Mouse (Mus musculus) cortical plate, adult 2 months (tissue): ENCODE results near the gene Yju2. TPM values are rescaled to one million over a fixed set of nuclear protein-coding genes. Genes with fewer than 3 reads are reported as not detected.

Experiments used
- H3K27ac ChIP-seq: fragments of 200-500 bp; 2 replicates; pipeline ENCODE4 v1.5.1; 2012; ENCODE audit warnings: low read length, control low read depth, inconsistent platforms; ENCODE audit not compliant: insufficient read depth
- H3K4me1 ChIP-seq: fragments of 200-500 bp; 2 replicates; pipeline ENCODE4 v1.6.1; 2011; ENCODE audit warnings: low read length; ENCODE audit not compliant: control insufficient read depth, insufficient read depth
- H3K4me3 ChIP-seq: fragments of 200-500 bp; 2 replicates; pipeline ENCODE4 v1.5.1; 2011; ENCODE audit warnings: mild to moderate bottlenecking, low read length, control low read depth; ENCODE audit not compliant: insufficient read depth
- CTCF ChIP-seq: fragments of 200-500 bp; IDR thresholded peaks from 2 replicates; pipeline ENCODE4 v1.5.1; 2011; ENCODE audit warnings: mild to moderate bottlenecking, control low read depth, low read length; ENCODE audit not compliant: insufficient read depth; ENCODE audit errors: extremely low read depth
- POLR2A ChIP-seq: fragments of 200-500 bp; IDR thresholded peaks from 2 replicates; pipeline ENCODE4 v1.6.1; 2011; ENCODE audit warnings: mild to moderate bottlenecking, low read length, control low read depth; ENCODE audit not compliant: insufficient read depth; ENCODE audit errors: extremely low read depth
- polyA plus RNA-seq: library from polyadenylated mRNA; depleted of rRNA; stranded (reverse); fragments of >200 nt; gene quantifications from 2 replicates; pipeline ENCODE4 v1.2.3, GENCODE M21; 2012

Gene Yju2
- polyA plus RNA-seq, 1 experiment, result 9.1 TPM

DNA sequence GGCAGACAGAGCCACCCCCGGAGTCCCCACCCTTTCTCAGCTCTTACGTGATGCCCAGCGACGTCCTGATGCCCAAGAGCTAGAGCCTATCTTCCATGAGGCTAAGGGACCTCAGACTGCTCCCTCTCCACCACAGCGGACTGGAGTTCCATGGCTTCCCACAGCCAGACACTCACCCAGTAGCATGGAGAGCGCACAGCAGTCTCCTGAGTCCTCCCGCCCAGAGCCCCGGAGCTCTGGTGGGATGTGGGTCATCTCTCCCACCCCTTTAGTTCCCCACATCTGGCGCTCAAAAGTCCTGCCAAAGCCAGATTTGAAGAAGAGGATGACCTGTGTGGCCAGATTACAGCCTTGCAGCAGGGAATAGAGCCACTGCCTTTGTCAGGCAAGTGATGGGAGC lies 8.3 kb upstream of the Yju2 start:
- no peaks in the 10 kb centered on the region for H3K4me1 ChIP-seq
- TF ChIP-seq CTCF (no peak), POLR2A (no peak)
- H3K4me3 ChIP-seq, result no peak overlapping the region
- no peak overlapping the region for H3K27ac ChIP-seq

DNA sequence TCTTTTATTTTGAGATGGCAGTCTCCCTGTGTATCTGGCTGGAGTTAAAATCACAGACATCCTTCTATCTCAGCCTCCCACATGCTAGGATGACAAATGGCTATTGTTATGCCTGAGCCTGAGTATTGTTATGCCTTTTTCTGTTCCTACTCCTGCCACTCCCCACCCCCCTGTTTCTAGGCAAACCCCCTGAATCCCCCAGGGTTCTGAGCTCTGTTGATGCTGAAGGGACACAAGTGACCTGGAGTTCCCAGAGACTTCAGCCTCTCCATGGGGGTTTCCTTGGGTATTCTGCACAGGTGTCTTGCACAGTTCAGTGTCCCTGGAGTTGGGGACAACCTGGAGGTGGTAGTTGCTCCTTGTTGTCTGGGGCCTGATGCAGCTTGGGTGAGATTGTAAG lies 6.9 kb upstream of the Yju2 start:
- TF ChIP-seq CTCF, result no peak
- TF ChIP-seq POLR2A, result no peak
- Histone ChIP-seq H3K4me1 (no peaks in the 10 kb centered on the region), H3K4me3 (no peak overlapping the region), H3K27ac (no peak overlapping the region)

DNA sequence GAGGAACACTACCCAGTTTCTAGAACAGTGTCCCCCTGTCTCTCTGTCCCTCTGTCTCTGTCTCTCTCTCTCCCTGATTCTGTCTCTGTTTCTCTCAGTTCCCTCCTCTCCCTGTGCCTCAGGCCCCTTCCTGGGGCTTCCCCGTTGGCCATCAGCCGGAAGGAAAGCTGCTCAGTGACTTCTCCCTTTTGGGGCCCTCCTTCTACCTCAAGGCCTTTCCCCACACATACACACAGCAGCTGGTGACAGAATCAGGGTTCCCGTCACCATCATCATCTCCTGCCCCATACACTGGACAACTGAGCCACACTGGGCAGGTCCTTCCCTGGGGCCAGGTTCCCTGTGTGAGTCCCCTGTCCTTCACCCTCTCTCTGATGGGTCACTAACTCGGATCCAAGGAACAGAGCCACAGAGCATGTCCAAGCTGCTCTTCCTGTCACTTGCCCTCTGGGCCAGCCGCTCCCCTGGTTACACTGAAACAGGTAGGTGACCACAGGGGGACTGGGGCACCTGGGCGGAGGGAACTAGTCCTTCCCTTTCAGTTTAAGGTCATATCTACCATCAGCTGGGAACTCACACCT lies 6.4 kb upstream of the Yju2 start, which contains the start of gene Ebi3:
TSS of gene Ebi3 (plus strand) at position 194 of the 581 bp plus-strand sequence.
- Histone ChIP-seq H3K27ac (no peak within 1 kb of the TSS), H3K4me3 (no peak within 1 kb of the TSS), H3K4me1 (no peaks in the 10 kb centered on the region; the same call in 1 of the 2 replicates)
- no peak for TF ChIP-seq CTCF
- TF ChIP-seq POLR2A, result no peak

DNA sequence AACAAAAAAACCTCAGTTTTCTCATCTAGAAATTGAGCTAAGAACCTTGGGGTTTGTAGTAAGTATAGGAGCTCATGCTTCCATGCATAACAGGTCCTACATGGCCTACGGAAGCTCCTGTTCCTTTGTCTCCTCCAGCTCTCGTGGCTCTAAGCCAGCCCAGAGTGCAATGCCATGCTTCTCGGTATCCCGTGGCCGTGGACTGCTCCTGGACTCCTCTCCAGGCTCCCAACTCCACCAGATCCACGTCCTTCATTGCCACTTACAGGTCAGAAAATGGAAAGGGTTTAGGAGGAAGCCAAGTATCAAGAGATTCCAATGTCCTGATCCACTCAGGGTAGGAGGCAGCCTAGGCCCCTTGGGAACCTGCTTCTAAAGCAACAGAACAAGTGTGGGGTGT lies 5.1 kb upstream of the Yju2 start:
- TF ChIP-seq CTCF (no peak), POLR2A (no peak)

DNA sequence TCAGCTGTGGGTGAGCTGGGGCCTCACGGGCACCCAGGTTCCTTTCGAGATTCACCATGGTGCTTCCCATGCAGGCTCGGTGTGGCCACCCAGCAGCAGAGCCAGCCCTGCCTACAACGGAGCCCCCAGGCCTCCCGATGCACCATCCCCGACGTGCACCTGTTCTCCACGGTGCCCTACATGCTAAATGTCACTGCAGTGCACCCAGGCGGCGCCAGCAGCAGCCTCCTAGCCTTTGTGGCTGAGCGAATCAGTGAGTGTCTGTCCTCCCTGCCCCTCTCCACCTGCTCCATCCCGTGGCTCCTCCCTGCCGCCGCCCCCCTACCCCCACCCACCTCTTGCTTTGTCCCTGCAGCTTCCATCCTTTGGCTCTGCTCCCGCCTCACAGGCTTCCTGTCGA lies 4.7 kb upstream of the Yju2 start:
- TF ChIP-seq POLR2A (no peak), CTCF (no peak)
- Histone ChIP-seq H3K4me1 (no peaks in the 10 kb centered on the region; the same call in 1 of the 2 replicates), H3K4me3 (no peak overlapping the region), H3K27ac (no peak overlapping the region)

More for the DNA sequence above, 5.1 kb upstream of the Yju2 start:
- no peak overlapping the region for H3K27ac ChIP-seq
- no peaks in the 10 kb centered on the region; the same call in 1 of the 2 replicates for H3K4me1 ChIP-seq
- no peak overlapping the region for H3K4me3 ChIP-seq

DNA sequence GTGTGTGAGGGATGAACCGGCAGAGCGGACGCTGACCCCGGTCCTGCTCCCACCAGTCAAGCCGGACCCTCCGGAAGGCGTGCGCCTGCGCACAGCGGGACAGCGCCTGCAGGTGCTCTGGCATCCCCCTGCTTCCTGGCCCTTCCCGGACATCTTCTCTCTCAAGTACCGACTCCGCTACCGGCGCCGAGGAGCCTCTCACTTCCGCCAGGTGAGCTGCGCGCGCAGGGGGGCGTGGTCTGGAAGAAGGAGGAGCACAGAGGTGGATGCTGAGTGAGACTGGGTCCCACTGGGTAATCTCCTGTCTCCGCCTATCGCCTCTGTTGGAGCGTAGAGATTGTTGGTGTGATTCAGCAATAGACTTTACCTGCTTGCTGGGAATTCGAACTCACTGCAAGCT lies 2.8 kb upstream of the Yju2 start:
- H3K27ac ChIP-seq, result no peak overlapping the region
- peak overlapping the region; percentile 44 for H3K4me3 ChIP-seq
- TF ChIP-seq CTCF, result no peak
- peak; percentile 61; the same call in 1 of the 2 replicates for TF ChIP-seq POLR2A

DNA sequence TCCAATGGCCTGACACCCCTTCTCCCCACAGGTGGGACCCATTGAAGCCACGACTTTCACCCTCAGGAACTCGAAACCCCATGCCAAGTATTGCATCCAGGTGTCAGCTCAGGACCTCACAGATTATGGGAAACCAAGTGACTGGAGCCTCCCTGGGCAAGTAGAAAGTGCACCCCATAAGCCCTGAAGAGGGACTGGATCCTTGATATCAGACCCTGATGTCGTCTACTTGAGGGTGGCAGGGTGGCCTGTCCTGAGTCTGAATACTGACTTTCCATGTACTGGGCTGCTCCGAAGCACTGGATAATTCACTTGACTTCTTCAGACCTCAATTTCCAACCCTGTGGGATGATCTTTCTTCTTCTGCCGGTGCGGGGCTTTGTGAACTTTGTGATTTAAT lies 2.3 kb upstream of the Yju2 start:
- TF ChIP-seq CTCF, result no peak
- TF ChIP-seq POLR2A, result no peak
- no peak overlapping the region for H3K27ac ChIP-seq
- peaks cover 2% of the 10 kb centered on the region for H3K4me1 ChIP-seq
- peak overlapping the region; percentile 44 for H3K4me3 ChIP-seq

More for the DNA sequence above, 2.8 kb upstream of the Yju2 start:
- H3K4me1 ChIP-seq, result peaks cover 2% of the 10 kb centered on the region

DNA sequence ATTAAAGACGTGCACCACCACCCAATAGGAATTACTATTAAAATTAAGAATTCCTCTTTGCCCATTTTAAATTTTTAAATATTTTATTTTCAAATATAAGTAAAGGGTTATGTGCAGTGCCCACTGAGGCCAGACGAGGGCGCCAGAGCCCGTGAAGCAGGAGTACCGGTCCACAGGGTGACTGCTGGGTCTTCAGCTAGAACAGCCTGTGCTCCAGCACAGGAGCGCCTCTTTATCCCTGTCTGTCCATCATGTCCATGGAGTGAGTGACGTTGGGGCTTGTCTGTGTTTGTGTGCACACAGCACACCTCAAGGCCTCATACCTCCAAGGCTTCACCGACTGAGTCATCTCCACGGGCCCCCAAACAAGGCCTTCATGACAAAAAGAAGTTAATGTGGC lies 1.7 kb upstream of the Yju2 start:
- no peak overlapping the region for H3K4me3 ChIP-seq
- H3K4me1 ChIP-seq, result peaks cover 2% of the 10 kb centered on the region
- H3K27ac ChIP-seq, result 0 out of 2 replicates have a peak overlapping the region, but pooled peaks have one; percentile 14
- TF ChIP-seq CTCF (peak; percentile 72), POLR2A (no peak)

DNA sequence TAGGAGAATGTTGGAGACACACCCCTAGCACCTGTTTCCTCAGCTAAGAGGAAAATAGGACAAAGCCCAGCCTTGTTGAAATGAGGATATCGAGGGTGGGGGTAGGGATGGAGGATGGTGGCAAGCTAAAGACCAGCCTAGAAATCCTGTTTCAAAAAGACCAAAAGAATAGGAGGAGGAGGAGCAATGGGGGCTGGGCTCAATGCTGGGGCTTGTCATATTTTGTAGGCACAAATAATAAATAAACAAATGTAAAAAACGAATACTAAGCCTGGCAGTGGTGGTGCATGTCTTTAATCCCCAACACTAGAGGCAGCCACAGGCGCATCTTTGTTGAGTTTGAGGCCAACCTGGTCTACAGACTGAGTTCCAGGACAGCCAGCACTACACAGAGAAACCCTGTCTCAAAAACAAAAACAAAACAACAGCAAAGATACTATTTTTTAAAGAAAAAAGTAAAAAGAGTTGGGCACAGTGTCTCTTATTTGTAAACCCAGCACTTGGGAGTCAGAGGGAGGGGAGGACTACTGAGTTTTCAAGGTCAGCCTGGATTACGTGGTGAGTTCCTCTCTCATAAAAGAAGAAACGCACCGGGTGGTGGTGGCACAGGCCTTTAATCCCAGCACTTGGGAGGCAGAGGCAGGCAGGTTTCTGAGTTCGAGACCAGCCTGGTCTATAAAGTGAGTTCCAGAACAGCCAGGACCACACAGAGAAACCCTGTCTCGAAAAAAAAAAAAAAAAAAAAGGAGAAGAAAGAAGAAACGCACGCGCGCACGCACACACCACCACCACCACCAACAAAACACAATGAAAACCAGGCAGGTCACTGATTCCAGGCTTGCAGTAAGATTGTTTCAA lies 944 bp upstream of the Yju2 start:
- no peak for TF ChIP-seq POLR2A
- TF ChIP-seq CTCF, result no peak
- H3K4me3 ChIP-seq, result 0 out of 2 replicates have a peak overlapping the region, but pooled peaks have one; percentile 37
- H3K4me1 ChIP-seq, result peaks cover 2% of the 10 kb centered on the region
- no peak overlapping the region for H3K27ac ChIP-seq

DNA sequence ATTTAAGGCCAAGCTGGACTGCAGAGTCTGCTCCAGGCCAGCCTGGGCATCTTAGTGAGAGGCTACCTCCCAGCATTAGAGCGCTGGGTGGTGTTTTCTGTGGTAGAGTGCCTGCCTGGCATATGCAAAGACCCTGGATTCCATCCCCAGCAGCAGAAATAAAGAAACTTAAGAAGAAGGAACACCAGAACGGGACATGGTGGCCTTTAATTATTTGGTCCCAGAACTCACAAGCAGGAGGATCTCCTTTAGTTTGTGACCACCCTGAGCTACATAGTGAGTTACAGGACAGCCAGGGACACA lies 364 bp upstream of the Yju2 start:
- H3K4me1 ChIP-seq, result peaks cover 2% of the 10 kb centered on the region
- H3K4me3 ChIP-seq, result peak overlapping the region; percentile 37
- TF ChIP-seq POLR2A (no peak), CTCF (no peak)
- no peak overlapping the region for H3K27ac ChIP-seq
